Mouse (Mus musculus) spleen, adult 2 months (tissue): ENCODE measurements around the gene Lhcgr.

ENCODE experiments used
- CTCF ChIP-seq: fragments of 200-500 bp; IDR thresholded peaks from 2 replicates; pipeline ENCODE4 v1.5.1; 2011; ENCODE audit warnings: mild to moderate bottlenecking, inconsistent platforms; ENCODE audit not compliant: insufficient read depth, insufficient read length, insufficient replicate concordance; ENCODE audit errors: extremely low read depth
- POLR2A ChIP-seq: fragments of 200-500 bp; IDR thresholded peaks from 2 replicates; pipeline ENCODE4 v1.6.1; 2011; ENCODE audit warnings: low read depth, low read length, inconsistent platforms

GRCm38 (mm10) chr17:88668452-88668851 lies 123.3 kb downstream of the Lhcgr start, which contains the start of gene Gtf2a1l:
- TF ChIP-seq POLR2A (no peak), CTCF (no peak)
